Mouse (Mus musculus): ENCODE data around the gene Ate1. TPM values are rescaled to one million over a fixed set of nuclear protein-coding genes. Genes with fewer than 3 reads are reported as not detected.
"Not testable (repeated sequence)": the region's sequence is repeated elsewhere in the genome, so short reads cannot be mapped to it uniquely, and the experiment has no call there.

Ate1 gene
- total RNA-seq, 2 experiments from 2014 or later, result 25.4 to 25.6 TPM

GRCm38 (mm10) chr7:130523451-130523850 is 3.3 kb upstream of the Ate1 start:
- DNase-seq, result no peak

- DNase-seq, result no peak
These were observed 748 bp upstream of the Ate1 start for GRCm38 (mm10) chr7:130520812-130521422.

- DNase-seq, result peak; percentile 99
These were observed 797 bp downstream of the Ate1 start for GRCm38 (mm10) chr7:130519096-130520048.

DNA sequence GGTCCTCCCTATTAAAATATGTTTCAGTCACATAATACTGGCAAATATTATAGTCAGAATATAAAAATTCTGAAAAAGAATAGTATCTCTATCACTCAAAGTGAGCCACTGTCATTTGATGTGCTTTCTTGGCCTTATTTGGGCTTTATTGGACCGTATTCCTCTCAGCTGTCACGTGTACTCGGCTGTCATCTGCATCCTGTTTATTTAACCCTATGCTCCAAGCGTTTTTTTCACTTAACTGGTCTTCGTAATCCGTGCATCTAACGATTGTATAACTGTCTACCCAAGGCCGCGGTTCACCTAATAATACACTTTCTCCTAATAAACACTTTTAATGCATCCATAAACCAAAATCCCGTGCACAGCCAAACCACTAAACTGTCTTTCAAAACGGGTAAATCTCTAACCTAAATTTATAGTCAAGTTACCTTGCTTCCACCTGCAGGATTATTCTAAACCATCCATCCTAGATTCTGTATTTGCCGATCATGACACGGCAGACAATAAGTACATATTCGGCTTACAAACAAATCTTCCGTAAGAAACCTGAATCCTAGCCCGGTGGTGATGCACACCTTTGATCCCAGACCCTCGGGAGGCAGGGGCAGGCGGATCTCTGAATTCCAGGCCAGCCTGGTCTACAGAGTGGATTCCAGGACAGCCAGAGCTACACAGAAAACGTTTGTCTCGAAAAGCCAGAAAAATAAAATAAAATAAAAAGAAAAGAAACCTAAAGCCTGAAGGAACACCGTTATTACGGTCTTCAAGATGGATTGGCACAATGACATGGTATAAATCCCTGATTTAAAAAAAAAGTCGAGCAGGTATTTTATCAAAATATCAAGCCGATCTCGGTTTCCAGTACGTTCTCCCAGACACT is 1.7 kb downstream of the Ate1 start:
- no peak for DNase-seq

- no peak for DNase-seq
These were observed 9.9 kb downstream of the Ate1 start for GRCm38 (mm10) chr7:130510243-130510642.

DNA sequence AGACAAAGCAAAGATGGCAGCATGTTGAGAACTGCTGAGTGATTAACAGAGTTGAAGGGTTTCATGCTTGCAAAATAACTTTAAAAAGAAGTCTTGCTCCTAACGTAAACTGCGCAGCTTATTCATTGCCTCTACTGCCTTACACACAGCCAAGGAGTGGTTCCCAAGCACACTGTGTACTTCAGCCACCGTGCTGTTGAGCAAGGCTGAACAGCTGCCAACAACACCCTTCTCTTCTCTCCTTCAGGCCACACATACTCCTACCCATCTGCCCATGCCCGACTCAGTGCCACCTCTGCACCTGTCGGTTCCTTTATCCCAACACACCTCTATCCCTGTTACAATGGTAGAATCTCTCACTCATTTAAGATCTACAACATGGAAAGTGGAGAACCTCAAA is 17.2 kb downstream of the Ate1 start:
- no peak for DNase-seq

- no peak for DNase-seq
These were observed 18.7 kb downstream of the Ate1 start for GRCm38 (mm10) chr7:130501499-130501898.

GRCm38 (mm10) chr7:130493346-130493745 is 26.8 kb downstream of the Ate1 start:
- DNase-seq, result no peak

- no peak for DNase-seq
These were observed 28.1 kb downstream of the Ate1 start for GRCm38 (mm10) chr7:130492026-130492425.

DNA sequence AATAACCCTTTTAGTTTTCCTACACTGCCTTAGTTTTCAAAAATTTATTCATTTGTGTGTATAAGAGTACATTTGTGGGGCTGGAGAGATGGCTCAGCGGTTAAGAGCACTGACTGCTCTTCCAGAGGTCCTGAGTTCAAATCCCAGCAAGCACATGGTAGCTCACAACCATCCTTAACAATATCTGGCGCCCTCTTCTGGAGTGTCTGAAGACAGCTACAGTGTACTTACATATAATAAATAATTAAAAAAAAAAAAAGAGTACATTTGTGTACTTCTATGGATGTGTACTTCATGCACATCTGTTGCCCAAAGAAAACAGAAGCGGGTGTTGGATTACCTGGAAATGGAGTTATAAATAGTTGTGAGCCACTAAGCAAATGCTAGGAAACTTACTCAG is 41.2 kb downstream of the Ate1 start:
- DNase-seq, result not testable (repeated sequence)

- DNase-seq, result peak; percentile 8
These were observed 44.2 kb downstream of the Ate1 start for GRCm38 (mm10) chr7:130475970-130476369.

- no peak for DNase-seq
These were observed 46.3 kb downstream of the Ate1 start for GRCm38 (mm10) chr7:130473881-130474280.

DNA sequence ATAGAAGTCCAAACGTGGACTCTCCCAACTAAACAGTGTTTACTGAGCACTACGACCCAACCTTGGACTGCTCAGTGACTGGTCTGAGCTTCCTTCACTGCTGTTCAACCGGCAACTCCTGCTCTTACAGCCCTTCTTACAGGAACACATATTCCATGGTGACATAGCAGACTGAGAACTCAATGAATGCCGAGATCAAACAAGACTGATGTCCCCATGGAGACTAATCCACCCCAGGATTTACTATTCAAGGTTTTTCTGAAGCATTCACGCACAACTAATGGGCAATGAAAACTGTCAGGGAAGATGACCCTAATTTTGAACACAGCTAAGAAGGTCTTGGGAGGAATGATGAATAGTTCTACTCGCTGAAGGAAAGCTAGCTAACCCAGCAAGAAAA is 47.5 kb downstream of the Ate1 start:
- no peak for DNase-seq

DNA sequence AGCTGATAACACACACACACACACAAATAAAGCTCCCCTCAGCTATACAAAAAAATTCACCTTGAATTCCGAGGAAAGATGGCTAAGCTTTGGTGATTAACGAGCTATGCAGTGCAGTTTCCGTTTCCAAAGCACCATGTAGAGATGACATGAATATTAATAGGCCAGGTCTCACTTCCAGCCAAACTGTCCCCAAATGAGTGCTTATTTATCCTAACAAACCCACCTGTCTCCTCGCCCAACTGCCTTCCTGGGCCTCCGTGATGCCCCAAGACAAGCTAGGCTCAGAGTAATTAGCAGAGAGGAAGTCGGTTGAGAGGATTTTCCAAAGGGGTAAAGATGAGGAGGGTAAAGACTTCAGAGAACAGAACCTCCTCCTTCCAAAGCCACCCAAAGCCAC is 49.1 kb downstream of the Ate1 start:
- DNase-seq, result no peak

GRCm38 (mm10) chr7:130455587-130456246 is 64.5 kb downstream of the Ate1 start:
- DNase-seq, result no peak

DNA sequence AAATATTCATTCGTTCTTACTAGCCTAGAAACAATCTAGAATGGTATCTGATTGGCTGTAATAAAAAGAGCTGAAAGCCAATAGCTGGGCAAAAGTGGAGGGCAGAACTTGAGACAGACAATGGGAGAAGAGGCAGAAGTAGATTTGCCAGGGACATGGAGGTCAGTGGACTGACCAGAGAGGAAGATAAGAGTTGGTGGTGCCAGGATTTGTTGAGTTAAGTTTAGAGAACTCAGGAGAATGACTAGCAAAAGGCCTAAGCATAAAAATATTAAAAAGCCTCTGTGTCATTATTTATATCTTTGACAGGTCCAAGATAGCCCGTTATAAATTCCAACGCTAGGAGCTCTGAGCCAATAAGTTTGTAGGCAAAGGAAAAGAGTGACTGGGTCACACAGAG is 65.9 kb downstream of the Ate1 start:
- DNase-seq, result no peak

DNA sequence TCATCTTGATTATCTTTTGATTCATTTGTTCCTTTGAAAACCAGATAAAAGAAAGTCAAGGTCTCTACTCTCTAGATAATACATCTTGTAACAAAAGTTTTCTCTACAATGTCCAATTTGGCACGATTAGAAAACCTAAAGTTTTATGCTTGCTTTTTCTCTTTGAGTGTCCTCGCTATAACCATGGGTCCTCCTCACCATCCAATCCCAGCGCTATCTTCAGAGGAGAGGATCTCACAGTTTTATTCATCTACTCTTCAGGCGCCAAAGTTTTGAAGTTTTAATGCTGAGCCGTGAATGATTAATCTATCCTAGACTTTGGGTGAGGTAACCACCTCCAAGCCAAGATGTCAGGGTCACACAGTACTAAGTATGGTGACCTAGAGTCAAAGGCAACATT is 84.4 kb downstream of the Ate1 start:
- DNase-seq, result no peak

DNA sequence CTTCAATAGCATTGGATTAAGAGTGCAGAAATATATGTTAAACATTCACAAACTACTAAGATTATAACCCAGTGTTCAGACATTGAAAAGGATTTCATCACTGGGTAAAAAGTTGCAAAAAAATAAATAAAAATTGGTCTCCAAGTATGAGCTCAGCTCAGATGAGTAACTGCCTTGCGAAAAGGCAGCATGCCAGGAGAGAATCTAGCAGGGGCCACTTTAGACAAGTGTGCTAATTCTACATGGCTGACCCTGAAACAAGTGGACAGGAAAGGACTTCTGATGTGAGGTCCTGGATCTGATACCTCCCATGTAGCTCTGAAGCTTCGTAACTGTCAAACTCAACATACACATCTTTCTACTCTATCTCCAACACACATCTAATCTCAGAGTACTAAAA is 88.0 kb downstream of the Ate1 start:
- no peak for DNase-seq

- DNase-seq, result no peak
These were observed 93.6 kb downstream of the Ate1 start for GRCm38 (mm10) chr7:130426586-130426985.

GRCm38 (mm10) chr7:130425991-130426390 is 94.2 kb downstream of the Ate1 start:
- no peak for DNase-seq

DNA sequence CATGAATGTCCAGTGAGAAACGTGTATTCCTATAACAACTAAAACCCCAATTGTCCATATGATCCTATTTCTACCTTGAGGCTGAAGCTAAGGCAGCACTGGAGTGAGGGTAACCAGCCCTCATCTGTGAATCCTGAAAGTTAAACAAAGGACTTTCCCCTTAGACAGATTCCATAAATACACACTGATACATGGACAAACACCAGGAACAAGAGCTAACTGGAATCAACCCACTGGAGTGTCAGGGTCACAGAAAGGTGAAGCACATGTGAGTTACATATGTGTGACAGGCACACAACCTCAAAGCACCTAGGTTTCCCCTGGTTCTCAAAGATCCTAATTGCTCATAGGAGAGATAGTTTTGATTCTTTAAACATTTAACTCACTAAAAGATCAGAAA is 100.2 kb downstream of the Ate1 start:
- DNase-seq, result no peak

- no peak for DNase-seq
These were observed 112.5 kb downstream of the Ate1 start for GRCm38 (mm10) chr7:130407622-130408021.

All from gastrocnemius, postnatal 25 days (tissue).